Mouse (Mus musculus) T-helper 2 cell (primary cell): ENCODE measurements at regions not wholly inside any gene's neighbourhood (a gene's known extent, or its start where the extent isn't known, plus 50 kb on each side); places are given as distances from the start of the nearest gene placed in this dataset.
"Not testable (repeated sequence)": the region's sequence is repeated elsewhere in the genome, so short reads cannot be mapped to it uniquely, and the experiment has no call there.

Source experiments
- in situ Hi-C: fragments of 300-600 bp; cut with MboI, MseI; formaldehyde crosslinking; loops from one replicate; pipeline ENCODE4 v1.15.1; 2025; ENCODE audit warnings: high pct_unique_total_duplicates

GRCm38 (mm10) chr12:64788761-64789160 lies 128.9 kb upstream of the Gm527 start:
- in situ Hi-C loops = no loop called here

GRCm38 (mm10) chr12:64808492-64808891 lies 109.2 kb upstream of the Gm527 start:
- in situ Hi-C loops = not testable (repeated sequence)

DNA sequence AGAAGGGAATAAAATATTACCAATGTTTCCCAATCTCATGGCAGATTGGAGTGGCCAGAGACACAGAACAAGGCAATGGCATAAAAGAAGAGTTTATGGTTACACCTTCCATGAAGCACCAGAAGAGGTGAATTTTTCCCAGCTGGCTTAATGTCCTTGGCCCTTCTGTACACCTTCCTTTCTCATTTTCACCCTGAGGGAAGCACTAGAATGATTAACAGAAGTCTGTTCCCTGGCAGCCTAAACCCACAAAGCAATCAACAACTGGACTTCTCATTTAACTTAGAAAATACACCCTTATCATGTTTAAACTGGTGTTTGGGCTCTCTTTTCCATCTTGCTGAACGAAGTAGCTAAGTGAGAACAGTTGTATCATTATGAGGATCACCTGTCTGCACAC lies 107.6 kb upstream of the Gm527 start:
- in situ Hi-C loops = no loop called here

- in situ Hi-C loops = no loop called here
These were observed 101.8 kb upstream of the Gm527 start for GRCm38 (mm10) chr12:64815871-64816270.

- in situ Hi-C loops = no loop called here
These were observed 100.5 kb upstream of the Gm527 start for GRCm38 (mm10) chr12:64817056-64817810.

DNA sequence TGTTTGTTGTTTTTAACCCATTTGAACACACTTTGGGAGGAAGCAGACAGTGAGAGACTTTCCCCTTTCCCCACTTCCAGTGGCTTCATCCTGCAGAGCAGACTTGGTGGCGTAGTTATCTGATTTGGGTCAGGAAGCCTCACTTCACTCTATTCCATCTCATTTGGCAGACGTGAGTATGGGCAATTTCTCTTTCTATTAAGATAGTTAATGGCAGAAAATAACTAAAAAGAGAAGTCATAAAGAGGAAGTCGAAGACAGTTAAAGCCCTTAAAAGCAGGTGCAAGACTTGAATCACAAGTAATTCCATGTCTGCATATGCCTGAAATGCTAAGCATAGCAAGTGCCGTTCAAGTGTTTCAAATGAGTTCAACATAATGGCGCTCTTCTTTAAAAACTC lies 97.0 kb upstream of the Gm527 start:
- in situ Hi-C loops = loop anchor here (10.0 kb wide), 1 partner anchor 1606 kb away; no protein-coding TSS in a partner anchor

GRCm38 (mm10) chr12:64829662-64830249 lies 88.0 kb upstream of the Gm527 start:
- in situ Hi-C loops = loop anchor here (10.0 to 25.0 kb wide), 2 partner anchors 1217 to 1615 kb away; no protein-coding TSS in a partner anchor

DNA sequence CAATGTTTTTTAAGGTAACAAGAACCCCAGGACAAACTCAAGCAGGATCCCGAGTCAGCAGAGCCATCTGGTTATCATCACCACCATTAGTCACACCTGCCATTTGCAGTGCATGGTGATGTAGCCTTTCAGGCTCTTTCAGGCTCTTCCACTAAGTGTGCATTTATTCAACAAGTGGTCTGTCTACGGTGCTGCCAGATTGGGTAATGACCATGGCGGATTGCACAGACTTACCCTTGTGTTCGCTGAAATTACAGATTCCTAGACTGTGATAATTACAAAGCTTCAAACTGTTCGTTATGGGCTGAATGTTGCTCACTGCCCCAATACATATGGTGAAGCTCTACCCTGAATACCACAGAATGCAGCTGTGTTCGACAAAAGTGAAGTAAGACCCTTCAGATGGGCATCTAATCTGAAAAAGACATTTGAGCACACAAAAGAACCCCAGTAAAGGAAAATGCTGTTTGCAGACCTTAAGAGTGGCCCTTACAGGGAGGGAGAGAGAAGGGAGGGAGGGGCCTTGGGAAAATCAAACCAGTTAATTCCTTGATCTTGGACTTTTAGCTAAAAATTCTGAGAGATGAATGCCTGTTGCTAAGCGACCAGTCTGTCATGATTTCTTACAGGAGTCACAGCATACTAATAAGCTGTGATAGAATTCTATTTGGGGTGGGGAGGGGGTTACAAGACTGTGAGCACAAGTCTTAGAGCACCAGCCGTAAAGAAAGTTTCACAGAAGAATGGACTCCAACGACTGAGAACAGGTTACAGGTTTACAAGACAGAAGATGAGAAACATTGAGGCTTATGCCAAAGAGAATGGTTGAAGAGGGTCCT lies 85.2 kb upstream of the Gm527 start:
- in situ Hi-C loops = loop anchor here (25.0 kb wide), 1 partner anchor 1220 kb away; no protein-coding TSS in a partner anchor

- in situ Hi-C loops = no loop called here
These were observed 60.0 kb upstream of the Gm527 start for GRCm38 (mm10) chr12:64857709-64858108.
